In genomic region chr3:66812686-66813445, GRCm38 (mm10) we compare ENCODE assay signal across 19 mouse cellular contexts.
DNase-seq lines count a peak whose midpoint lies in the region; ATAC-seq lines count a peak whose summit lies in the region.
"Had no signal": no experiment of that assay in that cellular context is flagged by ENCODE, and none has a peak within 500 bp of the region (broad histone marks: within the 10 kb centered on the region; RNA-seq: fewer than 3 reads in every experiment).

No protein-coding gene starts in this region.

- DNase-seq in hindbrain, embryonic 14.5 days (ENCODE audit: low spot score): peak; percentile 32
- DNase-seq in hindbrain, embryonic 11.5 days (ENCODE audit: low spot score): no peak
- DNase-seq in midbrain, embryonic 14.5 days: peak; percentile 69
- DNase-seq in midbrain, embryonic 10.5 days (ENCODE audit: low spot score): no peak
- DNase-seq in embryonic facial prominence, embryonic 10.5 days (ENCODE audit: low spot score): peak; percentile 39
- no peak for DNase-seq in layer of hippocampus, postnatal 36 days
- DNase-seq: adrenal gland, postnatal 25 days; B cell, adult 2 months; cerebellum, adult 2 months; gastrocnemius, postnatal 36 days; kidney, adult 8-10 months; kidney, postnatal 36 days; thymus, postnatal 36 days had no signal

- H3K27me3 ChIP-seq in hindbrain, embryonic 14.5 days (ENCODE audit: control insufficient read depth, insufficient read depth, low read length): no peaks in the 10 kb centered on the region
- no peaks in the 10 kb centered on the region for H3K27me3 ChIP-seq in hindbrain, embryonic 11.5 days (ENCODE audit: control insufficient read depth, insufficient read depth, low read length)
- H3K27me3 ChIP-seq in midbrain, embryonic 14.5 days (ENCODE audit: control insufficient read depth, insufficient read depth, low read length): no peaks in the 10 kb centered on the region
- no peaks in the 10 kb centered on the region for H3K27me3 ChIP-seq in midbrain, embryonic 10.5 days (ENCODE audit: low read depth, poor library complexity, severe bottlenecking)
- H3K27me3 ChIP-seq in embryonic facial prominence, embryonic 10.5 days (replicated peaks; ENCODE audit: low read depth, poor library complexity, severe bottlenecking): no peaks in the 10 kb centered on the region
- H3K27me3 ChIP-seq in forebrain, embryonic 16.5 days (replicated peaks; ENCODE audit: control insufficient read depth, insufficient read depth, low read length): no peaks in the 10 kb centered on the region

- H3K9me3 ChIP-seq in hindbrain, embryonic 14.5 days (ENCODE audit: control insufficient read depth, low read length): no peaks in the 10 kb centered on the region
- H3K9me3 ChIP-seq in hindbrain, embryonic 11.5 days (ENCODE audit: control insufficient read depth, low read length): no peaks in the 10 kb centered on the region
- H3K9me3 ChIP-seq in midbrain, embryonic 14.5 days (ENCODE audit: control insufficient read depth, low read length): no peaks in the 10 kb centered on the region
- no peaks in the 10 kb centered on the region for H3K9me3 ChIP-seq in midbrain, embryonic 10.5 days (replicated peaks)
- H3K9me3 ChIP-seq in embryonic facial prominence, embryonic 10.5 days: no peaks in the 10 kb centered on the region
- no peaks in the 10 kb centered on the region for H3K9me3 ChIP-seq in forebrain, embryonic 16.5 days (ENCODE audit: control insufficient read depth, low read length)
- H3K9me3 ChIP-seq: embryonic facial prominence, embryonic 13.5 days had no signal

- ATAC-seq in hindbrain, embryonic 14.5 days (ENCODE audit: low FRiP score): no peak
- ATAC-seq in hindbrain, embryonic 11.5 days (ENCODE audit: low FRiP score): no peak
- ATAC-seq in midbrain, embryonic 14.5 days (ENCODE audit: low FRiP score, low TSS enrichment): no peak
- peak; percentile 28; the same call in 1 of the 2 replicates for ATAC-seq in forebrain, embryonic 16.5 days
- ATAC-seq: inflammation-experienced regulatory T-cells, adult 6 months; lung, postnatal 0 days had no signal

- H3K36me3 ChIP-seq in hindbrain, embryonic 14.5 days (replicated peaks; ENCODE audit: control insufficient read depth, insufficient read depth): no peaks in the 10 kb centered on the region
- no peaks in the 10 kb centered on the region for H3K36me3 ChIP-seq in hindbrain, embryonic 11.5 days (ENCODE audit: control insufficient read depth, insufficient read depth, low read length)
- H3K36me3 ChIP-seq in midbrain, embryonic 14.5 days (ENCODE audit: control insufficient read depth, insufficient read depth, low read length): no peaks in the 10 kb centered on the region
- no peaks in the 10 kb centered on the region for H3K36me3 ChIP-seq in midbrain, embryonic 10.5 days
- no peaks in the 10 kb centered on the region for H3K36me3 ChIP-seq in embryonic facial prominence, embryonic 10.5 days (replicated peaks)
- no peaks in the 10 kb centered on the region for H3K36me3 ChIP-seq in forebrain, embryonic 16.5 days (ENCODE audit: control insufficient read depth, insufficient read depth)
- H3K36me3 ChIP-seq: embryonic facial prominence, embryonic 13.5 days had no signal

- H3K4me3 ChIP-seq in hindbrain, embryonic 14.5 days (replicated peaks; ENCODE audit: low read length): no peak overlapping the region
- H3K4me3 ChIP-seq in hindbrain, embryonic 11.5 days (ENCODE audit: low read depth, low read length): no peak overlapping the region
- H3K4me3 ChIP-seq in midbrain, embryonic 14.5 days (replicated peaks; ENCODE audit: low read depth, low read length): no peak overlapping the region
- no peak overlapping the region for H3K4me3 ChIP-seq in midbrain, embryonic 10.5 days
- no peak overlapping the region for H3K4me3 ChIP-seq in embryonic facial prominence, embryonic 10.5 days
- no peak overlapping the region for H3K4me3 ChIP-seq in forebrain, embryonic 16.5 days (replicated peaks; ENCODE audit: low read length)
- H3K4me3 ChIP-seq: embryonic facial prominence, embryonic 13.5 days; megakaryocyte, embryonic 14.5 days had no signal

- H3K4me2 ChIP-seq in hindbrain, embryonic 14.5 days (replicated peaks): no peak overlapping the region
- H3K4me2 ChIP-seq in hindbrain, embryonic 11.5 days (replicated peaks; ENCODE audit: low read depth, low read length): no peak overlapping the region
- H3K4me2 ChIP-seq in midbrain, embryonic 14.5 days (ENCODE audit: low read length): no peak overlapping the region
- H3K4me2 ChIP-seq in forebrain, embryonic 16.5 days (ENCODE audit: low read length): no peak overlapping the region
- H3K4me2 ChIP-seq: embryonic facial prominence, embryonic 13.5 days had no signal

- H3K4me1 ChIP-seq in hindbrain, embryonic 14.5 days (replicated peaks; ENCODE audit: control insufficient read depth, insufficient read depth, low read length): no peaks in the 10 kb centered on the region
- H3K4me1 ChIP-seq in hindbrain, embryonic 11.5 days (replicated peaks; ENCODE audit: control insufficient read depth, insufficient read depth, low read length): no peaks in the 10 kb centered on the region
- no peaks in the 10 kb centered on the region for H3K4me1 ChIP-seq in midbrain, embryonic 14.5 days (ENCODE audit: control insufficient read depth, insufficient read depth, low read length)
- no peaks in the 10 kb centered on the region for H3K4me1 ChIP-seq in midbrain, embryonic 10.5 days
- no peaks in the 10 kb centered on the region for H3K4me1 ChIP-seq in embryonic facial prominence, embryonic 10.5 days
- H3K4me1 ChIP-seq in forebrain, embryonic 16.5 days (replicated peaks; ENCODE audit: control insufficient read depth, insufficient read depth, low read length): peaks cover 4% of the 10 kb centered on the region
- H3K4me1 ChIP-seq: megakaryocyte, embryonic 14.5 days had no signal

- no peak overlapping the region for H3K27ac ChIP-seq in hindbrain, embryonic 14.5 days
- H3K27ac ChIP-seq in hindbrain, embryonic 11.5 days (ENCODE audit: low read depth, low read length): no peak overlapping the region
- no peak overlapping the region for H3K27ac ChIP-seq in midbrain, embryonic 14.5 days (replicated peaks; ENCODE audit: low read depth, low read length)
- H3K27ac ChIP-seq in midbrain, embryonic 10.5 days (replicated peaks): no peak overlapping the region
- H3K27ac ChIP-seq in embryonic facial prominence, embryonic 10.5 days (replicated peaks): no peak overlapping the region
- peak overlapping the region; percentile 28; the same call in 1 of the 2 replicates for H3K27ac ChIP-seq in forebrain, embryonic 16.5 days (ENCODE audit: low read length)
- H3K27ac ChIP-seq: embryonic facial prominence, embryonic 13.5 days; liver, embryonic 14.5 days had no signal

- WGBS in hindbrain, embryonic 14.5 days: 74% methylated on average over 5 of the region's 5 CpGs
- 70% methylated on average over 5 of the region's 5 CpGs for WGBS in hindbrain, embryonic 11.5 days
- WGBS in midbrain, embryonic 14.5 days: 73% methylated on average over 5 of the region's 5 CpGs
- 80% methylated on average over 5 of the region's 5 CpGs for WGBS in midbrain, embryonic 10.5 days
- WGBS in embryonic facial prominence, embryonic 10.5 days: 56% methylated on average over 5 of the region's 5 CpGs
- 48% methylated on average over 5 of the region's 5 CpGs for WGBS in forebrain, embryonic 16.5 days

- H3K9ac ChIP-seq in hindbrain, embryonic 14.5 days: no peak overlapping the region
- no peak overlapping the region for H3K9ac ChIP-seq in hindbrain, embryonic 11.5 days (ENCODE audit: low read depth, low read length)
- H3K9ac ChIP-seq in midbrain, embryonic 14.5 days (replicated peaks; ENCODE audit: low read length): no peak overlapping the region
- no peak overlapping the region for H3K9ac ChIP-seq in forebrain, embryonic 16.5 days (replicated peaks; ENCODE audit: low read depth, low read length)
- H3K9ac ChIP-seq: embryonic facial prominence, embryonic 13.5 days; liver, embryonic 14.5 days had no signal

Comparison
In these comparisons a context has a peak if more than half of its experiments do, and no peak if none do; other contexts are left out.
1. DNase-seq: peak in hindbrain, embryonic 14.5 days (single experiment), midbrain, embryonic 14.5 days (single experiment) and embryonic facial prominence, embryonic 10.5 days (single experiment); none in hindbrain, embryonic 11.5 days (single experiment), midbrain, embryonic 10.5 days (single experiment) and layer of hippocampus, postnatal 36 days (0 of 2).